Comparison of ENCODE assay signal across 14 mouse cellular contexts in genomic region chr3:3308996-3309395, GRCm38 (mm10).
DNase-seq lines count a peak whose midpoint lies in the region; ATAC-seq lines count a peak whose summit lies in the region.
"Had no signal": no experiment of that assay in that cellular context is flagged by ENCODE, and none has a peak within 500 bp of the region (broad histone marks: within the 10 kb centered on the region; RNA-seq: fewer than 3 reads in every experiment).

No protein-coding gene starts in this region.

- no peak for DNase-seq in heart, adult 9 months (ENCODE audit: low spot score in 2 of 2)
- peak; percentile 10 for DNase-seq in 3134 (ENCODE audit: extremely low read depth, insufficient read length, low spot score)
- no peak for DNase-seq in midbrain, embryonic 11.5 days (ENCODE audit: low spot score, missing footprints)
- DNase-seq in cerebellum, adult 11 months, result no peak
- no peak for DNase-seq in frontal cortex, postnatal 10 days (ENCODE audit: low spot score in 2 of 2)
- no peak for DNase-seq in thymus, postnatal 25 days
- DNase-seq: adrenal gland, postnatal 36 days; cerebellum, adult 8-10 months; gastrocnemius, adult 2 months; kidney, postnatal 14 days had no signal

- WGBS in heart, embryonic 13.5 days, result 45% methylated on average over 17 of the region's 18 CpGs
- 72% methylated on average over 18 of the region's 18 CpGs for WGBS in forebrain, embryonic 12.5 days
- WGBS in midbrain, embryonic 11.5 days, result 60% methylated on average over 18 of the region's 18 CpGs

- H3K27ac ChIP-seq in heart, embryonic 13.5 days (replicated peaks), result no peak overlapping the region
- no peak overlapping the region for H3K27ac ChIP-seq in forebrain, embryonic 12.5 days
- no peak overlapping the region for H3K27ac ChIP-seq in midbrain, embryonic 11.5 days (ENCODE audit: low read depth, low read length)
- H3K27ac ChIP-seq: embryonic facial prominence, embryonic 15.5 days; gastrocnemius, adult 2 months; liver, embryonic 12.5 days had no signal

- H3K4me3 ChIP-seq in heart, embryonic 13.5 days, result no peak overlapping the region
- H3K4me3 ChIP-seq in forebrain, embryonic 12.5 days (replicated peaks), result peak overlapping the region; percentile 10; the same call in 1 of the 2 replicates
- no peak overlapping the region for H3K4me3 ChIP-seq in midbrain, embryonic 11.5 days (ENCODE audit: low read depth, low read length)
- H3K4me3 ChIP-seq: embryonic facial prominence, embryonic 15.5 days; gastrocnemius, adult 2 months; liver, embryonic 12.5 days had no signal

- no peaks in the 10 kb centered on the region for H3K36me3 ChIP-seq in heart, embryonic 13.5 days
- no peaks in the 10 kb centered on the region for H3K36me3 ChIP-seq in forebrain, embryonic 12.5 days (replicated peaks)
- H3K36me3 ChIP-seq in midbrain, embryonic 11.5 days (ENCODE audit: control insufficient read depth, insufficient read depth, low read length), result no peaks in the 10 kb centered on the region
- H3K36me3 ChIP-seq: embryonic facial prominence, embryonic 15.5 days; liver, embryonic 12.5 days had no signal

- ATAC-seq in heart, embryonic 13.5 days (ENCODE audit: extremely low read depth, insufficient number of reproducible peaks, low FRiP score, low TSS enrichment), result no peak
- no peak for ATAC-seq in forebrain, embryonic 12.5 days (ENCODE audit: low FRiP score)
- 0 out of 2 replicates have a peak, but pooled peaks have one; percentile 38 for ATAC-seq in midbrain, embryonic 11.5 days (ENCODE audit: low FRiP score)
- ATAC-seq: liver, embryonic 12.5 days had no signal

- no peak overlapping the region for H3K9ac ChIP-seq in heart, embryonic 13.5 days
- no peak overlapping the region for H3K9ac ChIP-seq in forebrain, embryonic 12.5 days
- H3K9ac ChIP-seq in midbrain, embryonic 11.5 days (ENCODE audit: low read length), result no peak overlapping the region
- H3K9ac ChIP-seq: embryonic facial prominence, embryonic 15.5 days; liver, embryonic 12.5 days had no signal

- H3K4me1 ChIP-seq in heart, embryonic 13.5 days, result no peaks in the 10 kb centered on the region
- H3K4me1 ChIP-seq in forebrain, embryonic 12.5 days, result no peaks in the 10 kb centered on the region
- no peaks in the 10 kb centered on the region for H3K4me1 ChIP-seq in midbrain, embryonic 11.5 days (ENCODE audit: control insufficient read depth, insufficient read depth, low read length)
- H3K4me1 ChIP-seq: embryonic facial prominence, embryonic 15.5 days; liver, embryonic 12.5 days had no signal

- peaks cover 17% of the 10 kb centered on the region for H3K9me3 ChIP-seq in heart, embryonic 13.5 days
- peaks cover 22% of the 10 kb centered on the region for H3K9me3 ChIP-seq in forebrain, embryonic 12.5 days
- peaks cover 6% of the 10 kb centered on the region; the same call in 1 of the 2 replicates for H3K9me3 ChIP-seq in midbrain, embryonic 11.5 days (ENCODE audit: control insufficient read depth, low read length)
- H3K9me3 ChIP-seq: embryonic facial prominence, embryonic 15.5 days had no signal

- 0 out of 2 replicates have a peak overlapping the region, but pooled peaks have one; percentile 3 for H3K4me2 ChIP-seq in heart, embryonic 13.5 days
- peak overlapping the region; percentile 21 for H3K4me2 ChIP-seq in forebrain, embryonic 12.5 days
- no peak overlapping the region for H3K4me2 ChIP-seq in midbrain, embryonic 11.5 days
- H3K4me2 ChIP-seq: embryonic facial prominence, embryonic 15.5 days; liver, embryonic 12.5 days had no signal

- no peaks in the 10 kb centered on the region for H3K27me3 ChIP-seq in heart, embryonic 13.5 days (replicated peaks)
- H3K27me3 ChIP-seq in forebrain, embryonic 12.5 days, result no peaks in the 10 kb centered on the region
- no peaks in the 10 kb centered on the region for H3K27me3 ChIP-seq in midbrain, embryonic 11.5 days (ENCODE audit: control insufficient read depth, insufficient read depth, low read length)
- H3K27me3 ChIP-seq: embryonic facial prominence, embryonic 15.5 days; liver, embryonic 12.5 days had no signal
